Comparison of ENCODE assay signal across 28 mouse cellular contexts in the genomic region with DNA sequence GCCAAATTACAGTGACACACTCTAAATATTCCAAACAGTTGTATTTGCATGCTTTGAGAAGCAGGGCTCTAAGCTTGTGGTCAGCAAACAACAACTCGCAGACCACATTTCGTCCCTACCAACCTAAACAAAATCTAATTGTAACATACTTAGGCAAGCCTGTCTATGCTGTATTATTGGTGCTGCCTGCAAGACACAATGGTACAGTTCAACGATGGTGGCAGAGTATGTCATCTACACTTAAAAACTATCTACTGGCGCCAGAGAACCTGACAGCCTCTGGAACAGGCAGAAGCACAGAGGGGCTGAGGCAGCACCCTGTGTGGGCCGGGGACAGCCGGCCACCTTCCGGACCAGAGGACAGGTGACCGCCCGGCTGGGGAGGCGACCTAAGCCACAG.
"Had no signal": no experiment of that assay in that cellular context is flagged by ENCODE, and none has a peak within 500 bp of the region (broad histone marks: within the 10 kb centered on the region; RNA-seq: fewer than 3 reads in every experiment).

No protein-coding gene starts in this region.

- H3K4me1 ChIP-seq: heart, embryonic 12.5 days; hindbrain, embryonic 10.5 days; hindbrain, embryonic 12.5 days; intestine, embryonic 15.5 days; limb, embryonic 12.5 days; liver, embryonic 13.5 days; liver, embryonic 15.5 days had no signal

- H3K4me2 ChIP-seq: heart, embryonic 12.5 days; hindbrain, embryonic 12.5 days; hindbrain, embryonic 14.5 days; intestine, embryonic 15.5 days; limb, embryonic 12.5 days; liver, embryonic 11.5 days; liver, embryonic 13.5 days; liver, embryonic 15.5 days had no signal

- DNase-seq: gastrocnemius, adult 2 months; gastrocnemius, postnatal 14 days; gastrocnemius, postnatal 36 days; heart, adult 11 months; heart, adult 2 months; heart, postnatal 10 days; heart, postnatal 4 days; kidney, adult 18-20 months; kidney, adult 8-10 months; kidney, postnatal 14 days; kidney, postnatal 4 days; liver; liver, embryonic 13.5 days; liver, postnatal 0 days had no signal

- H3K27ac ChIP-seq: gastrocnemius, adult 2 months; heart, adult 2 months; hindbrain, embryonic 10.5 days; hindbrain, embryonic 12.5 days; hindbrain, embryonic 14.5 days; intestine, embryonic 15.5 days; kidney, postnatal 0 days; layer of hippocampus, adult 2 months; left cerebral cortex, adult 2 months; limb, embryonic 12.5 days; liver, embryonic 13.5 days; liver, embryonic 15.5 days had no signal

- H3K27me3 ChIP-seq: heart, embryonic 12.5 days; hindbrain, embryonic 12.5 days; intestine, embryonic 15.5 days; limb, embryonic 12.5 days; liver, embryonic 13.5 days; liver, embryonic 15.5 days had no signal

- H3K9ac ChIP-seq: heart, embryonic 12.5 days; hindbrain, embryonic 12.5 days; hindbrain, embryonic 14.5 days; intestine, embryonic 15.5 days; limb, embryonic 12.5 days; liver, embryonic 13.5 days; liver, embryonic 15.5 days; liver, postnatal 0 days had no signal

- H3K4me3 ChIP-seq: gastrocnemius, adult 2 months; heart, adult 2 months; heart, embryonic 12.5 days; hindbrain, embryonic 10.5 days; hindbrain, embryonic 12.5 days; intestine, embryonic 15.5 days; layer of hippocampus, adult 2 months; left cerebral cortex, adult 2 months; limb, embryonic 12.5 days; liver, embryonic 13.5 days; liver, embryonic 15.5 days had no signal

- H3K9me3 ChIP-seq: heart, embryonic 12.5 days; hindbrain, embryonic 10.5 days; hindbrain, embryonic 12.5 days; intestine, embryonic 15.5 days; limb, embryonic 12.5 days; liver, embryonic 13.5 days; liver, embryonic 15.5 days had no signal

- H3K36me3 ChIP-seq: heart, embryonic 12.5 days; hindbrain, embryonic 10.5 days; hindbrain, embryonic 12.5 days; intestine, embryonic 15.5 days; limb, embryonic 12.5 days; liver, embryonic 13.5 days; liver, embryonic 15.5 days had no signal

- ATAC-seq: hindbrain, embryonic 16.5 days; inflammation-experienced regulatory T-cells, adult 6 months; intestine, embryonic 15.5 days; intestine, postnatal 0 days; liver, postnatal 0 days had no signal
